Mouse (Mus musculus) embryo, embryonic 11.5 days (tissue): ENCODE measurements around the gene Zbtb11.

ENCODE experiments used
- DNase-seq: peaks from one replicate; pipeline ENCODE4 v3.0.0-alpha.2; 2012; ENCODE audit warnings: low read depth, low spot score

The Zbtb11 gene

GRCm38 (mm10) chr16:55969147-55969546 is 4.5 kb upstream of the Zbtb11 start:
- DNase-seq = peak; percentile 27

GRCm38 (mm10) chr16:55970416-55970815 is 3.3 kb upstream of the Zbtb11 start:
- DNase-seq = no peak

DNA sequence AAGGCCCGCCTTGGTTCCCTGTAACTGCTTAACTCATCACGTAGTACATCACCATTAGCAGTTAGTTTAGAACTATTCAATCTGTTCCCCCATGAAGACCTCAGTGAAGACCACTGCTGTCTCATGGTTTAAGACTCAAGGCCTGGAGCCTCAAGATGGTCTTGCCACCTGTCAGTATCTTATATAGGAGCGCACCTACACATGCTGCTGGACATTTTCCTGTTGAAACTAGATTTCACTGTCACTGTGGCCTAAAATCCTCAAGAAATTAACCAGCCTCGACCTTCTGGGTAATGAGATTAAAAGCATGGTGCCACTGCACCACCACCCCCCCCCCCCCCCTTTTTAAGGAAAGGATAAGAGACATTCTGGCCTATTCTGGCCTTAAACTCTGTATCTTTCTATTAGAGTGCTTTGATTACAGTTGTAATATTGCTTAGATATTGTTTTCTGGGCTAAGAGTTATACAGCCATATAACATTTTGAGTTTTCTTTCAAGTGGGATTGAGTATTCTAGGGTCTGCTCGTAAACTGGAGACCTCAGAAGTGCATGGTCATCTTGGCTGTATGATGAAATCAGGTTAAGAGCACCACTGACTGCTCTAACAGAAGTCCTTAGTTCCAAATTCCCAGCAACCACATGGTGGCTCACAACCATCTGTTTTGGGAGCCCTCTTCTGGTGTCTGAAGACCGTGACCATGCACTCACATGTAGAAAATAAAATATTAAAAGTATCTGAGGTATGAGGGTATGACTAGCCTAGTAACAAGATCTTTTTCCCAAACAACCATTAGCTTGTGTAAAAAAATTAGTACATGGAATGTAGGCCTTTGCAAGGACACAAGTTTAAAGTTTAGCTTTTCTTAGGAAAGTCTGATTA is 1.7 kb upstream of the Zbtb11 start:
- DNase-seq = no peak

GRCm38 (mm10) chr16:55972626-55973201 is 969 bp upstream of the Zbtb11 start:
- no peak for DNase-seq

DNA sequence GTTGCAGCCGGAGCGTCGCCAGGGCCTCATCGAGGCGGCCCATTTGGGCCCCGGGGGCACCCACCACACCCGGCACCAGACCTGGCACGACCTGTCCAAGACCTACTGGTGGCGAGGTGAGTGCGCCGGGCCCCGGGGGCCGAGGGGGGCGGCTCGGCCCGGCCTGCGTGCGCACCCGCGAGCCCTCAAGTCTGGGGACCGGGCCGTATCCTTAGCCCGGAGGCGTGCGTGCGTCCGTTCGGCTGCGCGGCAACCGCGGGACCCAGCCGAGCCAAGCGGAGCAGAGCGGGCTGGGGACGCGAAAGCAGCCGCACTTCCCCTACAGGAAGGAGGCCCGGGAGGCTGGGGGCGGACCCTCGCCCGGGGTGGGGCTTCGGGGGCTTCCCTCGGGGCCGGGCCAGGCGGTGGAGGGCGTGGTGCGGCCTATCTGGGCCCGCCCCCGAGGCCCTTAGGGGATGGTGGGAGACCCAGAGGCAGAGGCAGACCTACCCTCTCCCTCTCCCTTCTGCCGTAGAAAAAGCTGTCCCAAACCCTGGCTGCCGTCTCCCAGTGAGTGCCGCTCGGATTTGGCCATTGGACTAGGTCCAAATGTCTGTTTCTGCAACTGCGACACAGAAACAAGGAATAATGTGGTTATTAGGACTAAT is 696 bp downstream of the Zbtb11 start:
- DNase-seq = peak; percentile 65

GRCm38 (mm10) chr16:55974903-55975285 is 1.2 kb downstream of the Zbtb11 start:
- DNase-seq = no peak

- DNase-seq = no peak
Observed at GRCm38 (mm10) chr16:55986001-55986400, 12.3 kb downstream of the Zbtb11 start.

- no peak for DNase-seq
Observed at GRCm38 (mm10) chr16:55990311-55990710, 16.6 kb downstream of the Zbtb11 start.

DNA sequence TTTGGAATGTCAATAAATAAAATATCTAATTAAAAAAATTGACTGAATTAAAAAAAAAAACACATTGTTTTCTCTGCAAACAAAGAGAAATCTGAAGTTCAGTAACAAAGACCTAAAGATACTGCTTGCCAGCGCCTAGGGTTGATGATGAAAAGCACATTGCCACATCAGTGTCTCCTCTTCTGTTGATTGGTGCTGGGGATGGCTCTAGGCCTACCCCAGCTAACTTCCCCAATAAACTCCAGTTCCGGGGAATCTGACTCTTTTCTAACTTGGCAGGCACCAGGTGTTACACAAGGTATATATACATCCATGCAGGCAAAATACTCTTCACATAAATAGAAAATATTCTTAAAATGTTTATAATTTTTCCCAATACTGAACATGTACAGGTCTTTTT is 20.6 kb downstream of the Zbtb11 start:
- DNase-seq = no peak

- no peak for DNase-seq
Observed at GRCm38 (mm10) chr16:56006798-56007197, 33.1 kb downstream of the Zbtb11 start.

- no peak for DNase-seq
Observed at GRCm38 (mm10) chr16:56008862-56009261, 35.2 kb downstream of the Zbtb11 start.

GRCm38 (mm10) chr16:56012789-56013743 is 39.4 kb downstream of the Zbtb11 start:
- no peak for DNase-seq

DNA sequence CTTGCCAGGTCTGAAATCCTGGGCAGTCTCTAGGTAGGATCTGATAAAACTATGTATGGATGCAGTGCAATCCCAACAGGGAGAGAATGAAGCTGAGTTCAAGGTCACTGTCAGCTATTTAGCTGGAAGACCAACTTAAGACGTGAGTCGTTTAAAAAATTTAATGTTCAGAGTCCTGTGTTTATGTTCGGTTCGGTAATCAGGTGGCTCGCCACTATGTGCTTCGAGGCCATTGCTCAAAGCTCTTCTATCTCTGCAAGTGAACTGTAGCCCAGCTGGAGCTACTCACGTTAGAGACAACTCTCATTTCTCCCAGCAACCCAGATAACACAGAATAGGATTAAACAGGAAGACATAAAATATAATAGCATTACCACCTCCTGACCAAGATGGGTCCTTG is 40.4 kb downstream of the Zbtb11 start:
- DNase-seq = no peak

DNA sequence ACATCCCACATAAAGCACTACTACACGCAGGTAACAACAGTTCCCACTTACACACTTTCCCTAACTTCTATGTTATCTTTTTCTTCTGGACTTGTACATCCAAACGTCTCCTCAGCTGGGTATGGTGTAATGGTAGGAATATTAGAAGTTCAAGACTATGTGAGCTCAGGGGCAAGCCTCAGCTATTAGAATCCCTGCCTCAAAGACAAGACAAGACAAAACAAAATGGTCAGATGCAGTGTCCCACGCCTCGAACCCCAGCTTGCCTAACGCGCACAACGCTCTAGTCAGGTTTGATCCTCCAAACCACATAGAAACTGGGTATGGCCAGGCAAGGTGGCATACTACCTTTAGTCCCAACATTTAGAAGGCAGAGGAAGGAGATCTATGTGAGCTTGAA is 46.0 kb downstream of the Zbtb11 start:
- DNase-seq = no peak

- DNase-seq = no peak
Observed at GRCm38 (mm10) chr16:56027854-56028629, 54.4 kb downstream of the Zbtb11 start.

- peak; percentile 26 for DNase-seq
Observed at GRCm38 (mm10) chr16:56028722-56029551, 55.3 kb downstream of the Zbtb11 start.

GRCm38 (mm10) chr16:56029661-56030082 is 56.0 kb downstream of the Zbtb11 start, which contains the start of gene Pcnp:
Pcnp (minus strand) TSS chr16:56029739.
- DNase-seq = peak; percentile 97

DNA sequence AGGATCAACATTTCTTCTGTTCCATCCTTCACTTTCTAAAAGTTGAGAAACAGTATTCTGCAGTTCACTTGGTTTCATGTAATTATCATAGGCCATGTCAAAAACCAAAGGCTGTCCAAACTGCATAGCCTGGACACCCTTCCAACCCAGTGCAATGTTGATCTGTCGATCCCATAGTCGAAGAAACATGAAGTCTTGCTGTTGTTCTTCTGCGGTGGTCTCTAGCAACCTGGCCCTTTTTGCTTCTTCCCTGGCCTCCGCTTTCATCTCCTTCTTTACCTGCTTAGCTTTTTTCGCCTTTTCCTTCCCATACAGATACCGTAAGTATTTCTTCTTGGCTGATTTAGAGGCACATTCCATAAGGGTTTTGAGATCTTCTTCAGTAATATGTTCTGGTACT is 60.9 kb downstream of the Zbtb11 start:
- DNase-seq = no peak

DNA sequence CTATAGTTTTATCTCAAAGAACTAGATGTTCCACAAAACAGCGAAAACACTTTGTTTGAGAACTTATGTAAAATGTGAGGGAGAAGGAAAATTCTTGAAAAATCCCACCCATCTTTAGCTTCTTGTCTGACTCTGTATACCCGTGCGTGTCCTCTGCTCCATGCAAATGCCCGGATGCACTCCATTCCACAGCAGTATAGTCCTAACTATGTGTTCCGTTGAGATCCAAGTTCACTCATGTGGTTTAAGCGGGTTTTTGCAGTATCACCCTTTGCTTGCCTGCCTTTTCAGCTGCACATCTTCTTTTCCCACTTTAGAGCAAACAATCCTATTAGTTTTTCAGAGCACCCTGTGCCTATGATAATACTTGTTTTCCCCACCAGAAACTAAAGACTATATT is 62.8 kb downstream of the Zbtb11 start:
- no peak for DNase-seq
